Mouse (Mus musculus): ENCODE data around the gene Amer2.

DNA sequence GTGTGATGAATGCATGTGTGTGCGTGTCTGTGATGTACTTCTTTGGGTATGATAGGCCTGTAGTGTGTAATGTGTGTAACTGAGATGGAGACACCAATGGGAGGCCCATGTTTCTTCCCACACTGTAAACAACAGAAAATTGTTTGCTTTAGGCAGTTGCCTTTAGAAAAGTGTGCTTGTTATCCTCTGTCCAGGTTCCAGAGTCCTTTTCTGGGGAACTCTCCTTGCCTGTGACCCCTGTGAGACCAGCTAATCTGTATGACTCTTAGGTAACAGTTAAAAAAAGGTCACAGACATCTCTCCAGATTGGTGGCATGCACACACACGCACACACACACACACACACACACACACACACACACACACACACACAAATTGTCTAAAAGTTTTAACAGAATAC is 15.3 kb downstream of the Amer2 start:
- TF ChIP-seq POLR2A (IDR thresholded peaks at IDR 0.05; ENCODE audit: extremely low read depth, insufficient read depth, low read length) (no peak), CTCF (IDR thresholded peaks at IDR 0.05; ENCODE audit: low read depth, low read length) (no peak)
